Mouse (Mus musculus) adrenal gland, adult 2 months (tissue): ENCODE results near the gene Nfya. TPM values are rescaled to one million over a fixed set of nuclear protein-coding genes. Genes with fewer than 3 reads are reported as not detected.

Experiments
- DNase-seq: peaks from one replicate; pipeline ENCODE4 v3.0.0; 2021
- long read RNA-seq: library from polyadenylated mRNA; stranded (forward); transcript quantifications from one replicate; pipeline ENCODE4 v2.0.0, GENCODE M21; 2021
- polyA plus RNA-seq: library from polyadenylated mRNA; depleted of rRNA; stranded (reverse); fragments of >200 nt; gene quantifications from 2 replicates; pipeline ENCODE4 v1.2.3, GENCODE M21; 2012; rRNA removed
- total RNA-seq, 2 experiments: library from RNA; stranded (reverse); gene quantifications; 2 replicates each; pipeline ENCODE4 v1.2.3; 2021

Gene Nfya
- 10 to 100 TPM; 26.4 to 41.3 TPM for total RNA-seq
- polyA plus RNA-seq = 45.1 and 55.8 TPM in 2 replicates
- long read RNA-seq, partial matches to known transcripts = 0 of 1 reads
- long read RNA-seq, other reads (novel, unspliced or antisense) = 1 of 1 reads

- peak; percentile 99 for DNase-seq
Observed at GRCm38 (mm10) chr17:48409380-48410298, at the start of gene Nfya, which contains the start of gene Oard1. Gene Nfya, minus strand, starts transcription at chr17:48409906. Gene Oard1, plus strand, starts transcription at chr17:48410014.

GRCm38 (mm10) chr17:48457971-48458653 lies 48.4 kb upstream of the Nfya start:
- DNase-seq = no peak

GRCm38 (mm10) chr17:48455955-48456354 lies 46.2 kb upstream of the Nfya start:
- no peak for DNase-seq

GRCm38 (mm10) chr17:48454688-48455087 lies 45.0 kb upstream of the Nfya start, which contains the start of gene Unc5cl:
Gene Unc5cl, plus strand, starts transcription at chr17:48454901.
- no peak for DNase-seq

- DNase-seq = no peak
Observed at GRCm38 (mm10) chr17:48454190-48454589, 44.5 kb upstream of the Nfya start.

- no peak for DNase-seq
Observed at GRCm38 (mm10) chr17:48453489-48453888, 43.8 kb upstream of the Nfya start.

GRCm38 (mm10) chr17:48451753-48452444 lies 42.2 kb upstream of the Nfya start:
- DNase-seq = no peak

- no peak for DNase-seq
Observed at GRCm38 (mm10) chr17:48451353-48451675, 41.6 kb upstream of the Nfya start, which contains the start of gene Tspo2. Gene Tspo2, minus strand, starts transcription at chr17:48451522.

GRCm38 (mm10) chr17:48450666-48451352 lies 41.1 kb upstream of the Nfya start:
- DNase-seq = no peak

- DNase-seq = no peak
Observed at GRCm38 (mm10) chr17:48447675-48448074, 38.0 kb upstream of the Nfya start.

- no peak for DNase-seq
Observed at GRCm38 (mm10) chr17:48443542-48444145, 33.9 kb upstream of the Nfya start.

- DNase-seq = peak; percentile 65
Observed at GRCm38 (mm10) chr17:48442745-48443457, 33.2 kb upstream of the Nfya start.

- no peak for DNase-seq
Observed at GRCm38 (mm10) chr17:48437421-48437911, 27.8 kb upstream of the Nfya start.

- no peak for DNase-seq
Observed at GRCm38 (mm10) chr17:48436487-48436886, 26.8 kb upstream of the Nfya start.

GRCm38 (mm10) chr17:48434479-48434878 lies 24.8 kb upstream of the Nfya start:
- DNase-seq = no peak

- no peak for DNase-seq
Observed at GRCm38 (mm10) chr17:48433689-48434330, 24.1 kb upstream of the Nfya start.

GRCm38 (mm10) chr17:48433006-48433655 lies 23.4 kb upstream of the Nfya start:
- DNase-seq = no peak

- DNase-seq = no peak
Observed at GRCm38 (mm10) chr17:48432158-48432980, 22.7 kb upstream of the Nfya start, which contains the start of gene Apobec2. Gene Apobec2, minus strand, starts transcription at chr17:48432930.
